Mouse (Mus musculus): ENCODE data around the gene Dpm3. TPM values are rescaled to one million over a fixed set of nuclear protein-coding genes. Genes with fewer than 3 reads are reported as not detected.

The Dpm3 gene
- total RNA-seq, 4 experiments from 2014 or later = 15.9 to 28.8 (median 19.6) TPM

Small RNAs within 50 kb of the gene (microRNA-seq; reads per million reads assigned to microRNA genes)
- 26.6 reads per million, percentile 27 among the genes with 10 or more reads in this experiment for gene Mir92b

Other genes starting within 250 kb of the Dpm3 start
- gene Rusc1, start 166.0 kb upstream of the Dpm3 start, total RNA-seq (2022) = 10 to 100 TPM; 15.5 to 22.2 (median 18.9) TPM
- not detected for gene Gm43738, start 158.3 kb upstream of the Dpm3 start, total RNA-seq (2022)
- 10 to 100 TPM; 25.9 to 30.1 (median 27.9) TPM for gene Fdps, start 157.4 kb upstream of the Dpm3 start, total RNA-seq (2022)
- gene Pklr, start 123.2 kb upstream of the Dpm3 start, total RNA-seq (2022) = under 1 TPM in 1 of 4 experiments, not detected in 3; 0.11 TPM
- under 1 TPM in 3 of 4 experiments, not detected in 1; 0.44 to 0.68 (median 0.51) TPM for gene Hcn3, start 99.2 kb upstream of the Dpm3 start, total RNA-seq (2022)
- 10 to 100 TPM; 13.6 to 21.5 (median 15.1) TPM for gene Clk2, start 94.6 kb upstream of the Dpm3 start, total RNA-seq (2022)
- 10 to 100 TPM; 35.7 to 40.0 (median 37.3) TPM for gene Scamp3, start 81.9 kb upstream of the Dpm3 start, total RNA-seq (2022)
- 10 to 100 TPM; 19.2 to 22.6 (median 20.3) TPM for gene Fam189b, start 76.2 kb upstream of the Dpm3 start, total RNA-seq (2022)
- gene Gba, start 56.4 kb upstream of the Dpm3 start, total RNA-seq (2022) = 10 to 100 TPM; 14.4 to 21.5 (median 19.2) TPM
- 1 to 10 TPM; 1.8 to 6.1 (median 3.4) TPM for gene Thbs3, start 44.2 kb upstream of the Dpm3 start, total RNA-seq (2022)
- gene Mtx1, start 32.3 kb upstream of the Dpm3 start, total RNA-seq (2022) = 10 to 100 TPM; 32.0 to 44.5 (median 38.3) TPM
- 1 to 10 TPM in 1 of 4 experiments, under 1 TPM in 3; 0.24 to 1.0 (median 0.52) TPM for gene Muc1, start 30.3 kb upstream of the Dpm3 start, total RNA-seq (2022)
- 10 to 100 TPM; 64.7 to 88.3 (median 74.6) TPM for gene Krtcap2, start 13.4 kb upstream of the Dpm3 start, total RNA-seq (2022)
- gene Trim46, start 13.0 kb upstream of the Dpm3 start, total RNA-seq (2022) = under 1 TPM; 0.10 to 0.45 (median 0.11) TPM
- gene Slc50a1, start 11.2 kb downstream of the Dpm3 start, total RNA-seq (2022) = 1 to 10 TPM; 6.3 to 9.0 (median 7.7) TPM
- gene Efna1, start 21.8 kb downstream of the Dpm3 start, total RNA-seq (2022) = 10 to 100 TPM in 1 of 4 experiments, 1 to 10 TPM in 3; 8.7 to 10.8 (median 8.8) TPM
- gene Efna3, start 63.6 kb downstream of the Dpm3 start, total RNA-seq (2022) = not detected
- gene Efna4, start 78.7 kb downstream of the Dpm3 start, total RNA-seq (2022) = not detected
- gene Adam15, start 90.6 kb downstream of the Dpm3 start, total RNA-seq (2022) = 10 to 100 TPM; 13.0 to 17.0 (median 16.4) TPM
- under 1 TPM in 1 of 4 experiments, not detected in 3; 0.13 TPM for gene Dcst2, start 102.6 kb downstream of the Dpm3 start, total RNA-seq (2022)
- gene Dcst1, start 105.9 kb downstream of the Dpm3 start, total RNA-seq (2022) = not detected
- gene Zbtb7b, start 135.4 kb downstream of the Dpm3 start, total RNA-seq (2022) = 10 to 100 TPM; 24.0 to 29.5 (median 27.7) TPM
- gene Lenep, start 143.4 kb downstream of the Dpm3 start, total RNA-seq (2022) = 1 to 10 TPM in 1 of 4 experiments, not detected in 3; 2.8 TPM
- gene Flad1, start 152.5 kb downstream of the Dpm3 start, total RNA-seq (2022) = 10 to 100 TPM; 37.8 to 46.1 (median 41.6) TPM
- 1 to 10 TPM; 2.3 to 3.4 (median 2.6) TPM for gene Cks1b, start 159.0 kb downstream of the Dpm3 start, total RNA-seq (2022)
- 10 to 100 TPM; 14.1 to 20.6 (median 17.7) TPM for gene Shc1, start 159.1 kb downstream of the Dpm3 start, total RNA-seq (2022)
- 10 to 100 TPM in 3 of 4 experiments, 1 to 10 TPM in 1; 9.2 to 12.3 (median 10.1) TPM for gene Pygo2, start 170.9 kb downstream of the Dpm3 start, total RNA-seq (2022)
- gene Pbxip1, start 177.3 kb downstream of the Dpm3 start, total RNA-seq (2022) = 100 to 1,000 TPM; 248 to 302 (median 260) TPM
- 1 to 10 TPM; 4.8 to 8.6 (median 6.6) TPM for gene Pmvk, start 195.2 kb downstream of the Dpm3 start, total RNA-seq (2022)